ENCODE assay signal across 25 mouse cellular contexts in the genomic region with DNA sequence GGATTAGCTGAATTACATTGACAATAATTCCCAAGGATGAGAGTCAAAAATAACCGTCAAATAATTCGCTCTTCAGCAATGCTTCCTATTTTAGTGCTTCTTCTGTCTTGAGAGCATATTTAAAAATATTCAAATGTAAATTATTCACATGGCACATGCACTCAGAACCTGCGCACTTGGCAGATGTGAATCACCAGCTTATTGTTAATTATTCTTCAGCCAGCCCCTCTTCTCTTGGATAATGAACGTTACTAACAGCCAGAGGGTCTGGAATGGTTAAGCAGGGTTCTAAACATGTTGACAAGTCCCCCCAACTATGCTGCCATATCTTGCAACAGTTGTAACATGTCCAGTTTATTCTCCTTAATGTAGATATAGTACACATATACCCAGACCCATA. TPM values are rescaled to one million over a fixed set of nuclear protein-coding genes. Genes with fewer than 3 reads are reported as not detected.
DNase-seq lines count a peak whose midpoint lies in the region; ATAC-seq and TF ChIP-seq lines count a peak whose summit lies in the region.
"Had no signal": no experiment of that assay in that cellular context is flagged by ENCODE, and none has a peak within 500 bp of the region (broad histone marks: within the 10 kb centered on the region; RNA-seq: fewer than 3 reads in every experiment).

No protein-coding gene starts in this region.

- H3K4me1 ChIP-seq in forebrain, embryonic 16.5 days (replicated peaks; ENCODE audit: control insufficient read depth, insufficient read depth, low read length), result no peaks in the 10 kb centered on the region
- no peaks in the 10 kb centered on the region for H3K4me1 ChIP-seq in forebrain, embryonic 14.5 days (ENCODE audit: control insufficient read depth, insufficient read depth, low read length)
- H3K4me1 ChIP-seq in midbrain, embryonic 15.5 days, result no peaks in the 10 kb centered on the region
- peaks cover 13% of the 10 kb centered on the region; the same call in 1 of the 2 replicates for H3K4me1 ChIP-seq in midbrain, embryonic 10.5 days
- H3K4me1 ChIP-seq: embryonic facial prominence, embryonic 12.5 days; embryonic facial prominence, embryonic 15.5 days; forebrain, embryonic 13.5 days; hindbrain, embryonic 10.5 days; intestine, embryonic 15.5 days had no signal

- no peak overlapping the region for H3K4me2 ChIP-seq in forebrain, embryonic 16.5 days (ENCODE audit: low read length)
- no peak overlapping the region for H3K4me2 ChIP-seq in forebrain, embryonic 14.5 days (ENCODE audit: low read length)
- H3K4me2 ChIP-seq in midbrain, embryonic 15.5 days, result no peak overlapping the region
- H3K4me2 ChIP-seq: embryonic facial prominence, embryonic 12.5 days; embryonic facial prominence, embryonic 15.5 days; forebrain, embryonic 13.5 days; heart, embryonic 11.5 days; hindbrain, embryonic 13.5 days; intestine, embryonic 15.5 days had no signal

- H3K9ac ChIP-seq in forebrain, embryonic 16.5 days (replicated peaks; ENCODE audit: low read depth, low read length), result no peak overlapping the region
- no peak overlapping the region for H3K9ac ChIP-seq in forebrain, embryonic 14.5 days (ENCODE audit: low read length)
- H3K9ac ChIP-seq in midbrain, embryonic 15.5 days, result no peak overlapping the region
- H3K9ac ChIP-seq: embryonic facial prominence, embryonic 12.5 days; embryonic facial prominence, embryonic 15.5 days; forebrain, embryonic 13.5 days; hindbrain, embryonic 13.5 days; intestine, embryonic 15.5 days had no signal

- 61% methylated on average over 4 of the region's 4 CpGs for WGBS in forebrain, embryonic 16.5 days
- WGBS in forebrain, embryonic 14.5 days, result 69% methylated on average over 4 of the region's 4 CpGs
- 63% methylated on average over 4 of the region's 4 CpGs for WGBS in midbrain, embryonic 15.5 days
- 84% methylated on average over 4 of the region's 4 CpGs for WGBS in midbrain, embryonic 10.5 days

- no peak overlapping the region for H3K27ac ChIP-seq in forebrain, embryonic 16.5 days (ENCODE audit: low read length)
- no peak overlapping the region for H3K27ac ChIP-seq in forebrain, embryonic 14.5 days (ENCODE audit: low read depth, low read length)
- peak overlapping the region; percentile 72; the same call in 1 of the 2 replicates for H3K27ac ChIP-seq in layer of hippocampus, adult 2 months
- no peak overlapping the region for H3K27ac ChIP-seq in midbrain, embryonic 15.5 days
- no peak overlapping the region for H3K27ac ChIP-seq in midbrain, embryonic 10.5 days (replicated peaks)
- H3K27ac ChIP-seq: embryonic facial prominence, embryonic 12.5 days; embryonic facial prominence, embryonic 15.5 days; forebrain, embryonic 13.5 days; hindbrain, embryonic 10.5 days; hindbrain, embryonic 13.5 days; intestine, embryonic 15.5 days had no signal

- no peak for TF ChIP-seq CTCF in layer of hippocampus, adult 2 months (conservative IDR thresholded peaks at IDR 0.05)

- no peaks in the 10 kb centered on the region for H3K9me3 ChIP-seq in forebrain, embryonic 16.5 days (ENCODE audit: control insufficient read depth, low read length)
- H3K9me3 ChIP-seq in forebrain, embryonic 14.5 days (replicated peaks; ENCODE audit: control insufficient read depth, low read length), result no peaks in the 10 kb centered on the region
- H3K9me3 ChIP-seq in midbrain, embryonic 15.5 days, result no peaks in the 10 kb centered on the region
- no peaks in the 10 kb centered on the region for H3K9me3 ChIP-seq in midbrain, embryonic 10.5 days (replicated peaks)
- H3K9me3 ChIP-seq: embryonic facial prominence, embryonic 12.5 days; embryonic facial prominence, embryonic 15.5 days; forebrain, embryonic 13.5 days; hindbrain, embryonic 10.5 days; hindbrain, embryonic 13.5 days; intestine, embryonic 15.5 days had no signal

- H3K4me3 ChIP-seq in forebrain, embryonic 16.5 days (replicated peaks; ENCODE audit: low read length), result no peak overlapping the region
- H3K4me3 ChIP-seq in forebrain, embryonic 14.5 days (ENCODE audit: low read depth, low read length), result no peak overlapping the region
- H3K4me3 ChIP-seq in layer of hippocampus, adult 2 months, result no peak overlapping the region
- H3K4me3 ChIP-seq in midbrain, embryonic 15.5 days, result no peak overlapping the region
- no peak overlapping the region for H3K4me3 ChIP-seq in midbrain, embryonic 10.5 days
- H3K4me3 ChIP-seq: embryonic facial prominence, embryonic 12.5 days; embryonic facial prominence, embryonic 15.5 days; forebrain, embryonic 13.5 days; hindbrain, embryonic 10.5 days; hindbrain, embryonic 13.5 days; intestine, embryonic 15.5 days had no signal

- no peaks in the 10 kb centered on the region for H3K27me3 ChIP-seq in forebrain, embryonic 16.5 days (replicated peaks; ENCODE audit: control insufficient read depth, insufficient read depth, low read length)
- H3K27me3 ChIP-seq in forebrain, embryonic 14.5 days (replicated peaks; ENCODE audit: control insufficient read depth, insufficient read depth, low read length), result no peaks in the 10 kb centered on the region
- no peaks in the 10 kb centered on the region for H3K27me3 ChIP-seq in midbrain, embryonic 15.5 days (replicated peaks)
- no peaks in the 10 kb centered on the region for H3K27me3 ChIP-seq in midbrain, embryonic 10.5 days (ENCODE audit: low read depth, poor library complexity, severe bottlenecking)
- H3K27me3 ChIP-seq: embryonic facial prominence, embryonic 12.5 days; embryonic facial prominence, embryonic 15.5 days; forebrain, embryonic 13.5 days; hindbrain, embryonic 13.5 days; intestine, embryonic 15.5 days had no signal

- ATAC-seq in forebrain, embryonic 16.5 days, result 0 out of 2 replicates have a peak, but pooled peaks have one; percentile 45
- no peak for ATAC-seq in forebrain, embryonic 14.5 days
- peak; percentile 30; the same call in 1 of the 2 replicates for ATAC-seq in midbrain, embryonic 15.5 days (replicated peaks)
- ATAC-seq: activated CD4-positive, CD25-positive, alpha-beta regulatory T cell, adult 4 months; forebrain, embryonic 13.5 days; hindbrain, embryonic 16.5 days; intestine, embryonic 15.5 days had no signal

- no peaks in the 10 kb centered on the region for H3K36me3 ChIP-seq in forebrain, embryonic 16.5 days (ENCODE audit: control insufficient read depth, insufficient read depth)
- H3K36me3 ChIP-seq in forebrain, embryonic 14.5 days (ENCODE audit: control insufficient read depth, insufficient read depth, low read length), result no peaks in the 10 kb centered on the region
- no peaks in the 10 kb centered on the region for H3K36me3 ChIP-seq in midbrain, embryonic 15.5 days (replicated peaks)
- H3K36me3 ChIP-seq in midbrain, embryonic 10.5 days, result no peaks in the 10 kb centered on the region
- H3K36me3 ChIP-seq: embryonic facial prominence, embryonic 12.5 days; embryonic facial prominence, embryonic 15.5 days; hindbrain, embryonic 10.5 days; hindbrain, embryonic 13.5 days; intestine, embryonic 15.5 days had no signal

- DNase-seq in forebrain, embryonic 14.5 days (ENCODE audit: low spot score), result no peak
- DNase-seq in layer of hippocampus, adult 2 months (ENCODE audit: low spot score in 2 of 2), result no peak
- no peak for DNase-seq in layer of hippocampus, adult 9-10 months (ENCODE audit: low spot score)
- DNase-seq in midbrain, embryonic 10.5 days (ENCODE audit: low spot score), result no peak
- DNase-seq: adrenal gland, adult 8-10 months; adrenal gland, postnatal 25 days; cerebellum, adult 18-20 months; cerebellum, adult 9-10 months; cerebellum, postnatal 14 days; gastrocnemius, postnatal 10 days; gastrocnemius, postnatal 36 days; heart, postnatal 36 days had no signal

RNA-seq across cellular contexts. Expression of a gene that starts 11.9 kb away (rescaled TPM):
- 15.5 and 19.1 TPM in 2 replicates for polyA plus RNA-seq in forebrain, embryonic 16.5 days (2015; fragmentation: Nextera tagmentation; extraction: Ambion mirVana)
- 8.8 and 13.3 TPM in 2 replicates for polyA plus RNA-seq in forebrain, embryonic 14.5 days (2014; fragmentation: Nextera tagmentation; extraction: Ambion mirVana)
- total RNA-seq in layer of hippocampus, adult 2 months (2021), result 100 to 1,000 TPM; 196 to 209 TPM
- 14.7 and 20.7 TPM in 2 replicates for polyA plus RNA-seq in midbrain, embryonic 15.5 days (2015; fragmentation: Nextera tagmentation; extraction: Ambion mirVana)
- 2.4 and 2.8 TPM in 2 replicates for polyA plus RNA-seq in midbrain, embryonic 10.5 days (2016; fragmentation: Nextera tagmentation; extraction: Ambion mirVana)
- total RNA-seq: granulocyte monocyte progenitor cell, adult 5-6 weeks had no signal
- polyA plus RNA-seq: activated CD4-positive, CD25-positive, alpha-beta regulatory T cell, adult 4 months; heart, postnatal 0 days had no signal

RNA-seq across cellular contexts. Expression of a gene that starts 52.3 kb away (rescaled TPM):
- polyA plus RNA-seq in forebrain, embryonic 16.5 days (2015; fragmentation: Nextera tagmentation; extraction: Ambion mirVana), result 54.7 and 56.8 TPM in 2 replicates
- 38.9 and 44.5 TPM in 2 replicates for polyA plus RNA-seq in forebrain, embryonic 14.5 days (2014; fragmentation: Nextera tagmentation; extraction: Ambion mirVana)
- 10 to 100 TPM; 17.8 to 22.4 TPM for total RNA-seq in layer of hippocampus, adult 2 months (2021)
- polyA plus RNA-seq in midbrain, embryonic 15.5 days (2015; fragmentation: Nextera tagmentation; extraction: Ambion mirVana), result 41.3 and 43.9 TPM in 2 replicates
- 45.1 and 46.6 TPM in 2 replicates for polyA plus RNA-seq in midbrain, embryonic 10.5 days (2016; fragmentation: Nextera tagmentation; extraction: Ambion mirVana)
